Mouse (Mus musculus) hindbrain, embryonic 13.5 days (tissue): Measurements from ENCODE around the gene Nr3c2. TPM values are rescaled to one million over a fixed set of nuclear protein-coding genes. Genes with fewer than 3 reads are reported as not detected.

Experiments
- ATAC-seq: fragments of 200-750 bp; cut with Nextera tagmentation; 2 replicates; pipeline ENCODE4 v1.8.0; 2017; ENCODE audit warnings: moderate TSS enrichment; ENCODE audit not compliant: low FRiP score
- H3K27ac ChIP-seq: fragments of 300-500 bp; sonication (generic); 2 replicates; pipeline ENCODE4 v1.5.1; 2015; ENCODE audit warnings: inconsistent platforms, mild to moderate bottlenecking, moderate library complexity
- H3K27me3 ChIP-seq: fragments of 300-500 bp; sonication (generic); 2 replicates; pipeline ENCODE4 v1.6.1; 2015; ENCODE audit warnings: mild to moderate bottlenecking, inconsistent platforms
- H3K36me3 ChIP-seq: fragments of 300-500 bp; sonication (generic); 2 replicates; pipeline ENCODE4 v1.6.1; 2015; ENCODE audit warnings: mild to moderate bottlenecking, inconsistent platforms
- H3K4me1 ChIP-seq: fragments of 300-500 bp; sonication (generic); replicated peaks from 2 replicates; pipeline ENCODE4 v1.6.1; 2015; ENCODE audit warnings: inconsistent platforms
- H3K4me2 ChIP-seq: fragments of 300-500 bp; sonication (generic); 2 replicates; pipeline ENCODE4 v1.6.1; 2015; ENCODE audit warnings: inconsistent platforms, mild to moderate bottlenecking, moderate library complexity
- H3K4me3 ChIP-seq: fragments of 300-500 bp; sonication (generic); 2 replicates; pipeline ENCODE4 v1.5.1; 2015; ENCODE audit warnings: mild to moderate bottlenecking, inconsistent platforms
- H3K9ac ChIP-seq: fragments of 300-500 bp; sonication (generic); 2 replicates; pipeline ENCODE4 v1.6.1; 2015; ENCODE audit warnings: mild to moderate bottlenecking, inconsistent platforms
- H3K9me3 ChIP-seq: fragments of 300-500 bp; sonication (generic); 2 replicates; pipeline ENCODE4 v1.6.1; 2016; ENCODE audit warnings: inconsistent platforms
- WGBS: fragments of 180-500 bp; shearing (Covaris S2); methylation state at CpG from one replicate; pipeline ENCODE4 v1.1.7; 2015; 5-methylcytosine and 5-hydroxymethylcytosine counted together
- polyA plus RNA-seq: library from polyadenylated mRNA; unstranded; fragments of >200 nt; fragmentation: Nextera tagmentation; extraction: Ambion mirVana; gene quantifications from 2 replicates; pipeline ENCODE4 v1.2.1, GENCODE M21; 2015

Gene Nr3c2
- polyA plus RNA-seq, 1 experiment from 2014 or later, result 3.4 TPM

DNA sequence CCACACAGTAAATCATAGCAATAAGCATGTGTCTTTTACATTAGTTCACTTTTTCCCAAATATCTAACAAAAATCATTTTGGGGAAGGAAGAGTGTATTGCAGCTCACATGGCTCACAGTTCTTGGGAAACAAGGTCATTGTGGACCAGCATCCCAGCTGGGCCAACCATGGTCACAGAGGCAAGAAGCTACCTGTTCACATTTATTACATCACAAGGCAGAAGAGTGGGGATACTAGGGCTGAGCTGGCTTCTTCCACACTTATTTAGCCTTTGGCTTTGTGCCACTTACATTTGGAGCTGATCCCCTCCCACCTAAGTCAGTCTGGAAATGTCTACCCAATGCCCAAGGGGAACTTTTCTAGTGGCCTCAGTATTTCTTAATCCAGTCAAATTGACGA, 146.5 kb downstream of the Nr3c2 start:
- H3K4me2 ChIP-seq, result no peak overlapping the region
- H3K9ac ChIP-seq, result no peak overlapping the region
- H3K4me1 ChIP-seq, result no peaks in the 10 kb centered on the region
- no peaks in the 10 kb centered on the region for H3K9me3 ChIP-seq
- H3K4me3 ChIP-seq, result no peak overlapping the region
- no peak for ATAC-seq
- no peaks in the 10 kb centered on the region for H3K27me3 ChIP-seq
- no peaks in the 10 kb centered on the region for H3K36me3 ChIP-seq
- no peak overlapping the region for H3K27ac ChIP-seq
- WGBS, result 91% methylated on average over 1 of the region's 1 CpGs

DNA sequence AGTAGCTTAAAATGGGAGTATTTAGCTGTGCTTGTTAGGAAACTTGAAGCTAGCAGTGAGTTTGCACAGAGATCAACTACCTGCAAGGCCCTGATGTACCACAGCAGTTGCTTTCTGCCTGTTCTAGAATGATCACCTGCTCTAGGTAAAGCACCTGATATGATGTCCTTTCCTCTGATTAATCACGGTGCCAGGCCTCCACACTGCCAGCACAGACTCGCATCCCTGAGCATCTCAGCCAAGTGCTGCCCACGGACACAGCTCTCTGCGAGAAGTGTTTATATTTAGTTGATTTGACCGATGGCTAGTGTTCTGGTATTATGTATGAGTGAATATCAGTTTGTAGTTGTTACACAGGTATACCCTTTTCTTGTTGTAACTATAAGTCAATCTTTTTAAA, 147.0 kb downstream of the Nr3c2 start:
- H3K36me3 ChIP-seq, result no peaks in the 10 kb centered on the region
- H3K27me3 ChIP-seq, result no peaks in the 10 kb centered on the region
- H3K4me1 ChIP-seq, result no peaks in the 10 kb centered on the region
- no peak overlapping the region for H3K4me2 ChIP-seq
- H3K4me3 ChIP-seq, result no peak overlapping the region
- no peak overlapping the region for H3K9ac ChIP-seq
- H3K9me3 ChIP-seq, result no peaks in the 10 kb centered on the region
- WGBS, result 93% methylated on average over 5 of the region's 5 CpGs
- H3K27ac ChIP-seq, result no peak overlapping the region
- no peak for ATAC-seq

DNA sequence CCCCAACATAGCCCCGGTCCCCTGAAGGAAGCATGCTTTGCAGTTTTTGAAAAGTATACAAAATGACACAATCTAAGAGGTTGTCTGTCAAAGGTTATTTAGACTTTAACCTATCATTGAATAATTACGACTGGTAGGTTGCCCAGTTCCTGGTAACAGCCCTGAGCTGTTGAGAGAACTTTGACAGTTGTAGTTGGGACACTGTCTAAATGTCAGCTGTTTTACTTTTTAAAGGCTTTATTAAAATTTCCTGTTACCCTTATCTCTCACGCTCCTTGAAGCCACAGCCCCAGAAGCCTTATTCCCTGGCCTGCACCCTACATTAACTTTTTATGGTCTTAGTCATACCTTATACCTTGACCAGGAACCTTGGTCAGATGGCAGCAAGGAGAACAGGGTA, 147.5 kb downstream of the Nr3c2 start:
- 86% methylated on average over 3 of the region's 3 CpGs for WGBS
- no peak overlapping the region for H3K9ac ChIP-seq
- no peak overlapping the region for H3K27ac ChIP-seq
- ATAC-seq, result no peak
- no peak overlapping the region for H3K4me2 ChIP-seq
- H3K9me3 ChIP-seq, result no peaks in the 10 kb centered on the region
- H3K36me3 ChIP-seq, result no peaks in the 10 kb centered on the region
- H3K4me3 ChIP-seq, result no peak overlapping the region
- no peaks in the 10 kb centered on the region for H3K27me3 ChIP-seq
- no peaks in the 10 kb centered on the region for H3K4me1 ChIP-seq

DNA sequence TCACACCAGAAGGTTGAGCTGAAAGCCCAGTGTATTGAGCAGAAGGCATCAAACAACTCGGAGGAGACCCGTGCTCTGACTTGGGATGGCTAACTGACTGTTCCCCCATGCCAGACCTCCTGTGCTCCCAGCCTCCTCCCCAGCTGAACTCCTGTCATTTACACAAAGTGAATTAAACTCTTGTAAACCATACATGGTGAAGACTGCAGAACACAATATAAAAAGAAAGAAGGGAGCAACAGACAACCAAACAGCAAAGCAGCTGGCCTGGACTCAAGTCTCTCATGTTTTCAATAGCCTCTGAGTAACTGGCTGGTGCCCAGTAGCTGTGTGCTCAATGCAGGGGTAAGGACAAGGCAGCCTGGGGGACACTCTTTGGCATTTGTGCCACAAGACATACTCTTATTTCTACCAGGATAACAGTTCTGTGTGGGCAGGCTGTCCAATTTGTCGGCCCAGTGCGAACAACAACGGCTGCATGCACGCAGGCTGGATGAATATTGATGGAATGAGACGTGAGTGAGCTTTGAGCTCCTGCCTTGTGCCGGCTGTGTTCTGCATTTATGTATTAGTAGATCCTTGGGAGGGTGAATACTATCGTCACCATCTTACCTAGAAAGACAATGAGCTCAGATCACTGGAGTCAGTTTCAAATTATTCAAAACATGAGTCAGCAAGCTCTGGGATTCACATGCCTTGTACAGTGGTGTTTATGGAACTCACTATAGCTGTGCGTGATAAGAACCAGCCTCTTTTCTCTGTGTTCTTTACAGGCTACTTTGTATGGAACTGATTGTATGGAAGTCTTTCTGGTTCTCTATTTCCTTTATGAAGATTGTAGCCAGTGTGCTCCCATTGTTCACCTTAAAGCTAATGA, 152.4 kb downstream of the Nr3c2 start:
- no peaks in the 10 kb centered on the region for H3K9me3 ChIP-seq
- no peak overlapping the region for H3K4me2 ChIP-seq
- H3K9ac ChIP-seq, result no peak overlapping the region
- H3K36me3 ChIP-seq, result no peaks in the 10 kb centered on the region
- H3K4me3 ChIP-seq, result no peak overlapping the region
- H3K27me3 ChIP-seq, result no peaks in the 10 kb centered on the region
- no peak overlapping the region for H3K27ac ChIP-seq
- H3K4me1 ChIP-seq, result no peaks in the 10 kb centered on the region
- WGBS, result 71% methylated on average over 10 of the region's 10 CpGs
- peak; percentile 72; the same call in 1 of the 2 replicates for ATAC-seq

DNA sequence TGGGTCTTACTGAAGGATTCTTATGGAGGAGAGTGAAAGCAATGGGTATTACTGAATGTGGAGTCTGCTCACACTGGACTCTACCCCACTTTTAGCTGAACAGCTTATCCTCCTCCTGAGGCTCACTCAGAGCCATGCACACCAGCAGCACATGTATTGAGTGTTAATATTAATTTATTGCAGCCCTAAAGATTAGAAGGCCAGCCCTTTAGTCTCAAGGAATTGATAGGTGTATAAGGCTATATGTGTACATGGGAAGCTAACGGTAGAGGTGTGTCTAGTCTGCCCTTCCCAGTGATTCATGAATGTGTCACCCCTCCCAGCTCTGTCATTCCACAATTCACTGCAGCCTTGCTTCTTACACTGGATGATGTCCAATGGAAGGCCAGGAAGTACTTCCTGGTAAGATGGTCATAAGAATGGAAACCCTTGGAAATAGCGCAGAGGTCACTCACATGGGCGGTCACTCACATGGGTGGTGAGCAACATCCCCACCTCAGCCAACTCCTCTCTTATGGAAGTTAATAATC, 156.3 kb downstream of the Nr3c2 start:
- Histone ChIP-seq H3K36me3 (no peaks in the 10 kb centered on the region), H3K27me3 (no peaks in the 10 kb centered on the region), H3K4me3 (no peak overlapping the region), H3K4me2 (no peak overlapping the region), H3K27ac (no peak overlapping the region), H3K9ac (no peak overlapping the region), H3K4me1 (no peaks in the 10 kb centered on the region), H3K9me3 (no peaks in the 10 kb centered on the region)
- 97% methylated on average over 3 of the region's 3 CpGs for WGBS
- no peak for ATAC-seq

DNA sequence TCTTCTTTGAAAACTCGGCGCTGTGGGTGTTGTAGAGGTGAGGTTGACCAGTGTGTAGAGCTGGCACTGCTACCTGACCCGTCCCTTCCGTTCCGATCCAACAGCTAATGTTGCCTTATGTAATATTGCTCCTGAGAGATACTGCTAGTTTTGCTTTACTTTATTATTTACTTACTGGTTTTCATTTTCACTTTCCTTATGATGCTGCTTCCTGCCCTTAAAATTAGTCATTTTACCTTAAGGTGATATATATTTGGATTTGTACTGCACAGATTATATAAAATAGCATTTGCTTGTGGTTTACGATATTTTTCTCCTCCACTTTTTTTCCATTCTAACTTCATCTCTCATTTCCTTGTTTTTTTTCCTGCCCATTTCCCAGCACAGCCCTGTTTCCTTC, 157.6 kb downstream of the Nr3c2 start:
- no peaks in the 10 kb centered on the region for H3K27me3 ChIP-seq
- H3K4me3 ChIP-seq, result no peak overlapping the region
- no peaks in the 10 kb centered on the region for H3K4me1 ChIP-seq
- H3K36me3 ChIP-seq, result no peaks in the 10 kb centered on the region
- ATAC-seq, result no peak
- no peaks in the 10 kb centered on the region for H3K9me3 ChIP-seq
- H3K4me2 ChIP-seq, result no peak overlapping the region
- WGBS, result 95% methylated on average over 6 of the region's 6 CpGs
- H3K9ac ChIP-seq, result no peak overlapping the region
- no peak overlapping the region for H3K27ac ChIP-seq

DNA sequence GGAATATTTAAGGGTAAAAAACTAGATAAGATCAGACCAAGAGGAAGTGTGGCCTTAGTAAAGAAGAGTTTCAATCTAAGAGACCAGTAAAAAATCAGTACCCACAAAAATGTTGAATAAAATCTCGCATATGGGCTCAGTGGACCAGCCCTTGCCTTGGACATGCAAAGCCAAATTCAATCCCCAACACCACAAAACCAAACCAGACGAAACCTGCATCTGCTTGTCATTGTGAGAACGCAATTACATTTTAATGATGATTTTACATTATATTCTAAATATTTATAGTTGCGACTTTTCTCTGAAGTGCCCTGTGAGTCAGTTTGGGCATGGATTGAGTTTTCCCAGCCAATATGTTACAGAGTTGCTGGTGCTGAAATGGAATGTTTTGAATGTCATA, 183.4 kb downstream of the Nr3c2 start:
- Histone ChIP-seq H3K36me3 (no peaks in the 10 kb centered on the region), H3K9ac (no peak overlapping the region), H3K27ac (no peak overlapping the region), H3K4me2 (no peak overlapping the region), H3K4me1 (no peaks in the 10 kb centered on the region), H3K27me3 (no peaks in the 10 kb centered on the region), H3K4me3 (no peak overlapping the region), H3K9me3 (no peaks in the 10 kb centered on the region)
- no peak for ATAC-seq
- 91% methylated on average over 4 of the region's 4 CpGs for WGBS

DNA sequence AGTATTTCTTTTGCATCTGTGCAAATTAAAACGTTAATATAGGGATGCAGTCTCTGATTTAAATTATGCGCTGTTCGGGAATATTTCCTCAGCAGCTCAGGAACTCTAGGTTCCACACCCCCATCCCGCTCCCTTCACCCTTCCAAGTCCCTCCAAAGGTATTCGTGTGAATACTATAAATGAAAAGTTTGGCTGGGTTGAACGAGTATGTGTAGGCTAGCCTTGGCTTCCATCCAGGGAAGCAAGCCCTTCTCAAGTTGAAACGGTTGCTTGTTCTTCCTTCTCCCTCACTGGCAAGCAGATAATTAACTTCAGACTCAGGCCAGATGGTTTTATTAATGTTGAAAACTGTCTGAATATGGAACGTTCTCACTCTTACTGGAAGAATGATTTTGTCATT, 186.8 kb downstream of the Nr3c2 start:
- no peaks in the 10 kb centered on the region for H3K36me3 ChIP-seq
- H3K27me3 ChIP-seq, result no peaks in the 10 kb centered on the region
- no peak overlapping the region for H3K27ac ChIP-seq
- no peaks in the 10 kb centered on the region for H3K4me1 ChIP-seq
- no peak overlapping the region for H3K4me2 ChIP-seq
- no peak overlapping the region for H3K4me3 ChIP-seq
- H3K9me3 ChIP-seq, result no peaks in the 10 kb centered on the region
- H3K9ac ChIP-seq, result no peak overlapping the region
- 83% methylated on average over 8 of the region's 8 CpGs for WGBS
- no peak for ATAC-seq

DNA sequence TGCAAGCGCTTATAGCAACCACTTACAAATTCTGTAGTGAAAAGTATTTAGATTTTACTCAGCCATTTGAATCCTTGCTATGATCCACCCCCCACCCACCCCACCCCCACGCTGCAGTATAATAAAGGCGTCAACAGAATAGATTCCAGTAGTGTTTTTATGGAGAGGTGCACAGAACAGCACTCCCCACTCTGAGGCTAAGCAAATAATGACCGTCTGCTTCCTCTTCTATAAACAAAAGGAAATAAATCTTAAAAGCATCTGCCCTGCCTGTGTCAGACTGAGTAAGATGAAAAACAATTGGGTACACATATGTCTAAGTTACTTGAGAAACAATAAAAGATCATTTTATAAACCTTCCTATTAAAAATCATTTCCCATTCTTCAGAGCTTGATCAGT, 197.5 kb downstream of the Nr3c2 start:
- H3K9ac ChIP-seq, result no peak overlapping the region
- H3K36me3 ChIP-seq, result no peaks in the 10 kb centered on the region
- ATAC-seq, result no peak
- H3K9me3 ChIP-seq, result no peaks in the 10 kb centered on the region
- H3K4me2 ChIP-seq, result no peak overlapping the region
- H3K4me3 ChIP-seq, result no peak overlapping the region
- 64% methylated on average over 4 of the region's 4 CpGs for WGBS
- H3K27me3 ChIP-seq, result no peaks in the 10 kb centered on the region
- no peaks in the 10 kb centered on the region for H3K4me1 ChIP-seq
- H3K27ac ChIP-seq, result no peak overlapping the region

DNA sequence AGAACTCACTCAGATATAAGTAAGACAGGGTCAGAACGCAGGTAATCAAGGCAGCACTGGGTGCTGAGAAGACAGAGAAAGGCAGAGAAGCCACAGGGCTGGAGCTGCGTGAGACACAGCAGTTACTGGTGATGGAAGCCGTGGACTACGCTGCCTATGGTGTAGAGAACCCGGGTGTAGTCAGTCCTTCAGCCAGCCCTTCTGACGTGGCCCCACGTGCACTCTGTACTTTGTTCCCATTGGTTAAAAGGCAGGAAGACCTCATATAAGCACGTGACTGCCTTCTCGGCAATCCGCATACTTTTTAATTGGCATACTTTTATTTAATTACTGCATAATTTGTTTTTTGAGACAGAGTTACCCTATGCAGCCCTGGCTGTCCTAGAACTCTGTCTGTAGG, 198.9 kb downstream of the Nr3c2 start:
- 88% methylated on average over 10 of the region's 10 CpGs for WGBS
- no peak for ATAC-seq

DNA sequence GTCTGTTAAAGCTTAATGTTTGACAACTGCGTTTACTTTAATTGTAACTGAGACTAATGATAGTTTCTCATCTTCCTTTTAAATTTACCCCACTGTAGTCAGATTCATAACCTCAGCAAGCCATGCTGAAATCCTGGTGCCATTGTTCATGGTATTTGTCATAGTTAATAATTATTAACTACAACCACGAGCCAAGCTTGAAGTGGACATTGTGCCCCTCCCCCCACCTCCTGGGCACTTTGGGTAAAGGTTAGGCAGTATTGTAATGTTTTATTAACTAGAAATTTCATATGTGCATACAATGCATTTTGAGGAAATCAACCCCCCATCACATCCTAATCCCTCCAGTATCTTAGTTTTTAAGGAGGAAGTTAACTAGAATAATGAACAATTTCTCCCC, 201.1 kb downstream of the Nr3c2 start:
- Histone ChIP-seq H3K27ac (no peak overlapping the region), H3K4me2 (no peak overlapping the region), H3K4me1 (no peaks in the 10 kb centered on the region), H3K4me3 (no peak overlapping the region), H3K9ac (no peak overlapping the region), H3K36me3 (no peaks in the 10 kb centered on the region), H3K27me3 (no peaks in the 10 kb centered on the region), H3K9me3 (no peaks in the 10 kb centered on the region)
- ATAC-seq, result no peak
- WGBS, result 80% methylated on average over 2 of the region's 2 CpGs

More for the DNA sequence above, 198.9 kb downstream of the Nr3c2 start:
- H3K27ac ChIP-seq, result no peak overlapping the region
- H3K4me1 ChIP-seq, result no peaks in the 10 kb centered on the region
- H3K4me3 ChIP-seq, result no peak overlapping the region
- no peaks in the 10 kb centered on the region for H3K9me3 ChIP-seq
- no peak overlapping the region for H3K4me2 ChIP-seq
- H3K9ac ChIP-seq, result no peak overlapping the region
- H3K36me3 ChIP-seq, result no peaks in the 10 kb centered on the region
- H3K27me3 ChIP-seq, result no peaks in the 10 kb centered on the region

DNA sequence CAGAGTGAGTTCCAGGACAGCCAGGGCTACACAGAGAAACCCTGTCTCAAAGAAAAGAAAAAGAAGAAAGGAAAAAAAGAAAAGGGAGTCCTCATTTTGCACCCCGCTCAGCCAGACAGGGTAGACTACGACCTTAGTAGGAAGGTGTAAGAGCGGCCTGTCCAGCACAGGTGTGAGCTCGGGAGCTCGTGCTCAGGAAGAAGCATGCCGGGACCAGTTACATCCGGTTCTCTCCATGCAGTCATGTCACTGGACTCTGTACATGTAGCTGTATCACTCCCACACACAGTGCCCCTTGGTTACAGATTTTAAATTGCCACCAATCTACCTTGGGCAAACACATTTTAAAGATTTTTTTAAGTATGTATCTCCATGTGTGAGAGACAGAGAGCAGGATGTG, 203.6 kb downstream of the Nr3c2 start:
- H3K9me3 ChIP-seq, result no peaks in the 10 kb centered on the region
- no peak overlapping the region for H3K4me3 ChIP-seq
- no peak for ATAC-seq
- 92% methylated on average over 7 of the region's 7 CpGs for WGBS
- no peak overlapping the region for H3K9ac ChIP-seq
- H3K4me2 ChIP-seq, result no peak overlapping the region
- H3K4me1 ChIP-seq, result no peaks in the 10 kb centered on the region
- no peaks in the 10 kb centered on the region for H3K36me3 ChIP-seq
- no peak overlapping the region for H3K27ac ChIP-seq
- H3K27me3 ChIP-seq, result no peaks in the 10 kb centered on the region

DNA sequence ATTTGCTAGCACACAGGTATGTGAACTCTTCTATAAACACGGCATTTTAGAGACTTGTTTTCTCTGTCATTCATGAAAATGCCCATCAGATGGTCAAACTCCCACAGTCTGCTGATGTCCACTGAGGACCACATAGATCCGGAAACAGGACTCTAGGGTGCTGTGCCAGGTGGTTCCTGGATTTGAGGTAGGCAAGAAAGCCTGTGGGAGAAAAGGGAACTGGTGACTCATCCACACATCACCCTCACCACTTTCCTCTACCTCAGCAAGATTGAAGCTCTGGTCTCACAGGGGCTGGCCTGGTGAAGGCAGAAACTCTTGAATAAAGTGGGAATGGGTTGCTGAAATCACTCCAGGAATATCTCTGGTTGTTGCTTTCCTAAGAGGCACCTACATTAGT, 213.5 kb downstream of the Nr3c2 start:
- H3K27me3 ChIP-seq, result no peaks in the 10 kb centered on the region
- H3K4me2 ChIP-seq, result no peak overlapping the region
- H3K36me3 ChIP-seq, result no peaks in the 10 kb centered on the region
- H3K4me1 ChIP-seq, result no peaks in the 10 kb centered on the region
- ATAC-seq, result no peak
- H3K4me3 ChIP-seq, result no peak overlapping the region
- H3K27ac ChIP-seq, result no peak overlapping the region
- H3K9ac ChIP-seq, result no peak overlapping the region
- no peaks in the 10 kb centered on the region for H3K9me3 ChIP-seq
- 92% methylated on average over 2 of the region's 2 CpGs for WGBS
